Mouse (Mus musculus) thymus, postnatal 25 days (tissue): ENCODE measurements around the gene Lrp8.

Source experiments
- DNase-seq: peaks from one replicate; pipeline ENCODE4 v3.0.0; 2022

Gene Lrp8

DNA sequence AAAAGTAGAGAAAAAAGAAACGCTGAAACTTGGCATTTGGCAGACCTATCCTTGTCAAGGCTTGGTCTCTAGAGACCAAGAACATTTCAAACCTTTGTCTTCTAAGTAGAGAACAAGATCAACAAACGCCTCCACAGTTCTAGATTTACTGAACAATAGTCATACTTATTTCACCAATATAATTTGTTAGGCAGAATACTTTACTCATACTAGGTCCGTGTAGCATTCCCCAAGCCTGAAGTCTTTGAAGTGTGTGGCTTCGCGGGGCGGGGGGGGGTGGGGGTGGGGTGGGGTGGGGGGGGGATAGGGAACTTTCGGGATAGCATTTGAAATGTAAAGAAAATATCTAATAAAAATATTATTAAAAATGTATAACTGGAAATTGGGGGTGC, 121.7 kb downstream of the Lrp8 start:
- DNase-seq, result no peak
